Mouse (Mus musculus) liver, embryonic 14.5 days (tissue): ENCODE measurements around the gene Slc35f4.

Experiments used
- CTCF ChIP-seq: IDR thresholded peaks from 2 replicates; pipeline ENCODE4 v1.5.1; 2016; ENCODE audit warnings: antibody characterized with exemption, low read depth, control low read depth
- EP300 ChIP-seq: IDR thresholded peaks from 2 replicates; pipeline ENCODE4 v1.6.1; 2016; ENCODE audit warnings: antibody characterized with exemption, low read depth

DNA sequence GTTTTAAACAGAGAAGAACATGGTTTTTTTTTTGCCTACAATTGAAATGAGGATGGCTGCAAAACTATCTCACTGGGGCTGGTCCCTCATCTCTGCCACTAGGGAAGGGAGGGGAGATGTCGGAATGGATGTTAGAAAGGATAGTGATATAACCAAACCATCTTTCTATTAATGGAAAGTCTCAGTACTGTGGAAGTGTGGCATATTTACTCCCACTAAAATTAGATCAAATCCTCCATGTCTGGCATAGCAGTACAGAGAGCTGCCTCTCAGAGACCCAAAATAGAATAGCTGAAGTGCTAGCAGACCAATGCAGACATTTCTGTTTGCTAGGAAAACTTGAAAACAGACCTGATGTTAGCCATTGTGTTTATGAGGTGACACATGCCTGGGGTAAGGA is 30.7 kb downstream of the Slc35f4 start:
- TF ChIP-seq CTCF (no peak), EP300 (no peak)
